Mouse (Mus musculus) subcutaneous adipose tissue, adult 2 months (tissue): ENCODE measurements around the gene Ptgfrn. TPM values are rescaled to one million over a fixed set of nuclear protein-coding genes. Genes with fewer than 3 reads are reported as not detected.

Experiments
- polyA plus RNA-seq: library from polyadenylated mRNA; depleted of rRNA; stranded (reverse); fragments of >200 nt; gene quantifications from 2 replicates; pipeline ENCODE4 v1.2.3, GENCODE M21; 2012; ENCODE audit warnings: low replicate concordance; rRNA removed

Gene Ptgfrn
- 15.1 and 69.0 TPM in 2 replicates for polyA plus RNA-seq

GRCm38 (mm10) chr3:101110043-101110837, at the start of gene Ptgfrn:
Ptgfrn (minus strand) TSS chr3:101110278.

GRCm38 (mm10) chr3:101029339-101029738, 80.7 kb downstream of the Ptgfrn start, which contains the start of gene Cd101:
Cd101 (minus strand) TSS chr3:101029556.

Other genes with a start within 250 kb of the Ptgfrn start
- gene Trim45, start 188.1 kb downstream of the Ptgfrn start, polyA plus RNA-seq = 4.9 and 35.6 TPM in 2 replicates
- 4.7 and 7.2 TPM in 2 replicates for gene Ttf2, start 140.6 kb downstream of the Ptgfrn start, polyA plus RNA-seq
- gene Cd101, start 80.7 kb downstream of the Ptgfrn start, polyA plus RNA-seq = 0.20 and 0.77 TPM in 2 replicates
- 1.4 and 2.4 TPM in 2 replicates for gene Cd2, start 177.7 kb upstream of the Ptgfrn start, polyA plus RNA-seq